Mouse (Mus musculus) liver, embryonic 15.5 days (tissue): ENCODE measurements around the gene Cnksr1. TPM values are rescaled to one million over a fixed set of nuclear protein-coding genes. Genes with fewer than 3 reads are reported as not detected.
A peak's percentile ranks its signal among the peaks of the same experiment; 100 is the strongest.

Experiments
- ATAC-seq: fragments of 200-750 bp; cut with Nextera tagmentation; 2 replicates; pipeline ENCODE4 v1.8.0; 2017; ENCODE audit warnings: moderate number of reproducible peaks, mild to moderate bottlenecking, moderate library complexity; ENCODE audit not compliant: insufficient read depth
- H3K27ac ChIP-seq: fragments of 300-500 bp; sonication (generic); replicated peaks from 2 replicates; pipeline ENCODE4 v1.5.1; 2015; ENCODE audit warnings: mild to moderate bottlenecking, inconsistent platforms
- H3K27me3 ChIP-seq: fragments of 300-500 bp; sonication (generic); 2 replicates; pipeline ENCODE4 v1.6.1; 2015; ENCODE audit warnings: mild to moderate bottlenecking, inconsistent platforms
- H3K36me3 ChIP-seq: fragments of 300-500 bp; sonication (generic); replicated peaks from 2 replicates; pipeline ENCODE4 v1.6.1; 2015; ENCODE audit warnings: moderate library complexity, mild to moderate bottlenecking, inconsistent platforms
- H3K4me1 ChIP-seq: fragments of 300-500 bp; sonication (generic); replicated peaks from 2 replicates; pipeline ENCODE4 v1.6.1; 2015; ENCODE audit warnings: inconsistent platforms
- H3K4me2 ChIP-seq: fragments of 300-500 bp; sonication (generic); 2 replicates; pipeline ENCODE4 v1.6.1; 2015; ENCODE audit warnings: moderate library complexity, mild to moderate bottlenecking, inconsistent platforms
- H3K4me3 ChIP-seq: fragments of 300-500 bp; sonication (generic); replicated peaks from 2 replicates; pipeline ENCODE4 v1.5.1; 2015; ENCODE audit warnings: mild to moderate bottlenecking, inconsistent platforms
- H3K9ac ChIP-seq: fragments of 300-500 bp; sonication (generic); 2 replicates; pipeline ENCODE4 v1.6.1; 2015; ENCODE audit warnings: moderate library complexity, mild to moderate bottlenecking, inconsistent platforms
- H3K9me3 ChIP-seq: fragments of 300-500 bp; sonication (generic); replicated peaks from 2 replicates; pipeline ENCODE4 v1.6.1; 2016; ENCODE audit warnings: inconsistent platforms
- WGBS: fragments of 180-500 bp; shearing (Covaris S2); methylation state at CpG from one replicate; pipeline ENCODE4 v1.1.7; 2015; ENCODE audit warnings: mixed read lengths; ENCODE audit not compliant: insufficient replicate concordance; 5-methylcytosine and 5-hydroxymethylcytosine counted together
- polyA plus RNA-seq: library from polyadenylated mRNA; unstranded; fragments of >200 nt; fragmentation: Nextera tagmentation; extraction: Ambion mirVana; gene quantifications from 2 replicates; pipeline ENCODE4 v1.2.1, GENCODE M21; 2015

Cnksr1 gene
- polyA plus RNA-seq, 1 experiment from 2014 or later = 0.10 TPM

GRCm38 (mm10) chr4:134252131-134252910 is 14.1 kb upstream of the Cnksr1 start:
- H3K9ac ChIP-seq = no peak overlapping the region
- H3K36me3 ChIP-seq = no peaks in the 10 kb centered on the region
- H3K4me2 ChIP-seq = peak overlapping the region; percentile 67
- no peaks in the 10 kb centered on the region for H3K9me3 ChIP-seq
- H3K4me1 ChIP-seq = peaks cover 48% of the 10 kb centered on the region
- peaks cover 100% of the 10 kb centered on the region for H3K27me3 ChIP-seq
- peak overlapping the region; percentile 43; the same call in 1 of the 2 replicates for H3K4me3 ChIP-seq
- no peak overlapping the region for H3K27ac ChIP-seq
- ATAC-seq = no peak
- 14% methylated on average over 22 of the region's 22 CpGs for WGBS

- under 1% methylated on average over 91 of the region's 91 CpGs for WGBS
- Histone ChIP-seq H3K9me3 (no peaks in the 10 kb centered on the region), H3K36me3 (no peaks in the 10 kb centered on the region), H3K27me3 (peaks cover 100% of the 10 kb centered on the region), H3K4me3 (peak overlapping the region; percentile 43), H3K9ac (no peak overlapping the region), H3K4me1 (peaks cover 48% of the 10 kb centered on the region), H3K27ac (no peak overlapping the region), H3K4me2 (peak overlapping the region; percentile 67)
- 0 out of 2 replicates have a peak, but pooled peaks have one; percentile 17 for ATAC-seq
Measured at GRCm38 (mm10) chr4:134251241-134252130, 13.3 kb upstream of the Cnksr1 start.

- ATAC-seq = no peak
- no peak overlapping the region for H3K9ac ChIP-seq
- H3K27ac ChIP-seq = no peak overlapping the region
- H3K9me3 ChIP-seq = no peaks in the 10 kb centered on the region
- peaks cover 51% of the 10 kb centered on the region for H3K4me1 ChIP-seq
- peaks cover 100% of the 10 kb centered on the region for H3K27me3 ChIP-seq
- WGBS = 17% methylated on average over 10 of the region's 10 CpGs
- H3K36me3 ChIP-seq = no peaks in the 10 kb centered on the region
- peak overlapping the region; percentile 43 for H3K4me3 ChIP-seq
- peak overlapping the region; percentile 67 for H3K4me2 ChIP-seq
Measured at GRCm38 (mm10) chr4:134250930-134251240, 12.7 kb upstream of the Cnksr1 start.

- Histone ChIP-seq H3K27me3 (peaks cover 98% of the 10 kb centered on the region), H3K9ac (no peak overlapping the region), H3K4me3 (peak overlapping the region; percentile 33; the same call in 1 of the 2 replicates), H3K27ac (no peak overlapping the region), H3K9me3 (no peaks in the 10 kb centered on the region), H3K4me2 (peak overlapping the region; percentile 67), H3K36me3 (no peaks in the 10 kb centered on the region), H3K4me1 (peaks cover 56% of the 10 kb centered on the region)
- ATAC-seq = no peak
- WGBS = 20% methylated on average over 27 of the region's 27 CpGs
Measured at GRCm38 (mm10) chr4:134250116-134250929, 12.1 kb upstream of the Cnksr1 start.

GRCm38 (mm10) chr4:134249651-134250050 is 11.5 kb upstream of the Cnksr1 start:
- H3K4me3 ChIP-seq = peak overlapping the region; percentile 33
- H3K36me3 ChIP-seq = no peaks in the 10 kb centered on the region
- H3K27ac ChIP-seq = no peak overlapping the region
- H3K4me1 ChIP-seq = peaks cover 57% of the 10 kb centered on the region
- H3K4me2 ChIP-seq = peak overlapping the region; percentile 61
- ATAC-seq = no peak
- no peak overlapping the region for H3K9ac ChIP-seq
- WGBS = 2% methylated on average over 30 of the region's 30 CpGs
- no peaks in the 10 kb centered on the region for H3K9me3 ChIP-seq
- peaks cover 92% of the 10 kb centered on the region for H3K27me3 ChIP-seq

- no peak within 1 kb of the TSS for H3K27ac ChIP-seq
- H3K9ac ChIP-seq = 0 out of 2 replicates have a peak within 1 kb of the TSS, but pooled peaks have one; percentile 71
- H3K4me3 ChIP-seq = peak within 1 kb of the TSS; percentile 79
- peaks cover 45% of the 10 kb centered on the region for H3K4me1 ChIP-seq
- peaks cover 63% of the 10 kb centered on the region for H3K27me3 ChIP-seq
- no peaks in the 10 kb centered on the region for H3K36me3 ChIP-seq
- no peaks in the 10 kb centered on the region for H3K9me3 ChIP-seq
- peak within 1 kb of the TSS; percentile 98 for H3K4me2 ChIP-seq
- WGBS = 62% methylated on average over 7 of the region's 7 CpGs
- ATAC-seq = no peak
Measured at GRCm38 (mm10) chr4:134246719-134247258, 8.6 kb upstream of the Cnksr1 start, which contains the start of gene Gm30191. Gene Gm30191, plus strand, starts transcription at chr4:134246935.

- no peaks in the 10 kb centered on the region for H3K9me3 ChIP-seq
- H3K27ac ChIP-seq = no peak overlapping the region
- 51% methylated on average over 4 of the region's 4 CpGs for WGBS
- H3K9ac ChIP-seq = no peak overlapping the region
- no peaks in the 10 kb centered on the region for H3K36me3 ChIP-seq
- H3K4me2 ChIP-seq = no peak overlapping the region
- no peak for ATAC-seq
- H3K27me3 ChIP-seq = peaks cover 58% of the 10 kb centered on the region
- peaks cover 40% of the 10 kb centered on the region for H3K4me1 ChIP-seq
- H3K4me3 ChIP-seq = no peak overlapping the region
Measured at GRCm38 (mm10) chr4:134246256-134246655, 8.1 kb upstream of the Cnksr1 start.

GRCm38 (mm10) chr4:134245148-134245843 is 7.1 kb upstream of the Cnksr1 start, which contains the start of gene Zfp593:
Gene Zfp593, minus strand, starts transcription at chr4:134245592.
- Histone ChIP-seq H3K9me3 (no peaks in the 10 kb centered on the region), H3K36me3 (no peaks in the 10 kb centered on the region), H3K4me1 (peaks cover 30% of the 10 kb centered on the region), H3K4me2 (peak within 1 kb of the TSS; percentile 98), H3K27ac (peak within 1 kb of the TSS; percentile 51; the same call in 1 of the 2 replicates), H3K27me3 (peaks cover 48% of the 10 kb centered on the region), H3K4me3 (peak within 1 kb of the TSS; percentile 79), H3K9ac (peak within 1 kb of the TSS; percentile 71)
- WGBS = under 1% methylated on average over 60 of the region's 60 CpGs
- peak; percentile 76 for ATAC-seq

GRCm38 (mm10) chr4:134243516-134244250 is 5.5 kb upstream of the Cnksr1 start, which contains the start of gene E130218I03Rik:
Gene E130218I03Rik, plus strand, starts transcription at chr4:134243662.
- WGBS = 86% methylated on average over 17 of the region's 17 CpGs
- no peak within 1 kb of the TSS for H3K27ac ChIP-seq
- H3K4me1 ChIP-seq = peaks cover 24% of the 10 kb centered on the region
- H3K27me3 ChIP-seq = peaks cover 36% of the 10 kb centered on the region
- no peaks in the 10 kb centered on the region for H3K9me3 ChIP-seq
- ATAC-seq = no peak
- peak within 1 kb of the TSS; percentile 79 for H3K4me3 ChIP-seq
- H3K36me3 ChIP-seq = no peaks in the 10 kb centered on the region
- peak within 1 kb of the TSS; percentile 98 for H3K4me2 ChIP-seq
- H3K9ac ChIP-seq = peak within 1 kb of the TSS; percentile 71; the same call in 1 of the 2 replicates
